Mouse (Mus musculus): ENCODE measurements around the gene Tnnc2.

The Tnnc2 gene

GRCm38 (mm10) chr2:164734839-164735238 is 44.9 kb downstream of the Tnnc2 start:
- DNase-seq, result no peak

- DNase-seq, result no peak
Observed at GRCm38 (mm10) chr2:164733259-164733658, 46.5 kb downstream of the Tnnc2 start.

GRCm38 (mm10) chr2:164731719-164732118 is 48.0 kb downstream of the Tnnc2 start:
- no peak for DNase-seq

Data from lung, adult 18-20 months (tissue).